Mouse (Mus musculus) heart, embryonic 12.5 days (tissue): ENCODE measurements around the gene Noc3l. TPM values are rescaled to one million over a fixed set of nuclear protein-coding genes. Genes with fewer than 3 reads are reported as not detected.

Experiments
- ATAC-seq: fragments of 200-750 bp; cut with Nextera tagmentation; 2 replicates; pipeline ENCODE4 v1.8.0; 2017; ENCODE audit warnings: moderate TSS enrichment, moderate library complexity; ENCODE audit not compliant: insufficient number of reproducible peaks, low FRiP score
- H3K27ac ChIP-seq: fragments of 300-500 bp; sonication (generic); 2 replicates; pipeline ENCODE4 v1.5.1; 2016; ENCODE audit warnings: mild to moderate bottlenecking, moderate library complexity; ENCODE audit not compliant: poor library complexity, severe bottlenecking
- H3K27me3 ChIP-seq: fragments of 300-500 bp; sonication (generic); replicated peaks from 2 replicates; pipeline ENCODE4 v1.6.1; 2016; ENCODE audit warnings: mild to moderate bottlenecking, moderate library complexity
- H3K36me3 ChIP-seq: fragments of 300-500 bp; sonication (generic); 2 replicates; pipeline ENCODE4 v1.6.1; 2016; ENCODE audit warnings: mild to moderate bottlenecking, moderate library complexity
- H3K4me1 ChIP-seq: fragments of 300-500 bp; sonication (generic); replicated peaks from 2 replicates; pipeline ENCODE4 v1.6.1; 2016; ENCODE audit warnings: mild to moderate bottlenecking
- H3K4me2 ChIP-seq: fragments of 300-500 bp; sonication (generic); 2 replicates; pipeline ENCODE4 v1.6.1; 2016; ENCODE audit warnings: mild to moderate bottlenecking, moderate library complexity
- H3K4me3 ChIP-seq: fragments of 300-500 bp; sonication (generic); 2 replicates; pipeline ENCODE4 v1.5.1; 2016; ENCODE audit warnings: mild to moderate bottlenecking
- H3K9ac ChIP-seq: fragments of 300-500 bp; sonication (generic); 2 replicates; pipeline ENCODE4 v1.6.1; 2016; ENCODE audit warnings: mild to moderate bottlenecking, moderate library complexity
- H3K9me3 ChIP-seq: fragments of 300-500 bp; sonication (generic); replicated peaks from 2 replicates; pipeline ENCODE4 v1.6.1; 2016; ENCODE audit warnings: mild to moderate bottlenecking, moderate library complexity
- WGBS: fragments of 180-500 bp; shearing (Covaris S2); methylation state at CpG from one replicate; pipeline ENCODE4 v1.1.7; 2016; 5-methylcytosine and 5-hydroxymethylcytosine counted together
- polyA plus RNA-seq: library from polyadenylated mRNA; unstranded; fragments of >200 nt; fragmentation: Nextera tagmentation; extraction: Ambion mirVana; gene quantifications from 2 replicates; pipeline ENCODE4 v1.2.1, GENCODE M21; 2016

The Noc3l gene
- 5.7 and 6.0 TPM in 2 replicates for polyA plus RNA-seq

GRCm38 (mm10) chr19:38818766-38819426 is at the start of gene Noc3l:
Gene Noc3l (minus strand): TSS chr19:38819237.
- H3K4me1 ChIP-seq = peaks cover 8% of the 10 kb centered on the region
- peak within 1 kb of the TSS; percentile 91 for H3K9ac ChIP-seq
- H3K4me3 ChIP-seq = peak within 1 kb of the TSS; percentile 97
- ATAC-seq = peak; percentile 92
- peaks cover 23% of the 10 kb centered on the region for H3K36me3 ChIP-seq
- peak within 1 kb of the TSS; percentile 90 for H3K4me2 ChIP-seq
- H3K27ac ChIP-seq = peak within 1 kb of the TSS; percentile 67
- no peaks in the 10 kb centered on the region for H3K9me3 ChIP-seq
- H3K27me3 ChIP-seq = no peaks in the 10 kb centered on the region
- WGBS = under 1% methylated on average over 34 of the region's 38 CpGs

DNA sequence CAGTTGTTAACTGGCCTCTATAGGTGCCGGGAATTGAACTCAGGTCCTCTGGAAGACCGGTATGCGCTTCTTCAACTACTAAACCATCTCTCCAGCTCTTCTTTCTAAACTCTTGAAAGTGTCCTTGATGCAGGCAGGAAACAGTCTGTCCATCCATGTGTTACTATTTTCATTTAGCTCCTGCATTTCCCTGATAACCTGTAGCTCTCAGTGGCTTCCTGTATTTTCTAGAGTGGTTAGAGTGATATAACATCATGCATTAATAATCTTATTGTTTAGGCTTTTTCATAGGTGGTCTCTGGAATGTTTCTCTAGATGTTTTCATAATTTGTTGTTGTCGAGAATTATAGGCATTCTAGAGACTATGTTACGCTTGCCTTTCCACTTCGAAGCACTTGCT is 43.5 kb upstream of the Noc3l start:
- H3K9ac ChIP-seq = no peak overlapping the region
- no peaks in the 10 kb centered on the region for H3K4me1 ChIP-seq
- no peaks in the 10 kb centered on the region for H3K27me3 ChIP-seq
- H3K4me2 ChIP-seq = no peak overlapping the region
- ATAC-seq = no peak
- WGBS = 90% methylated on average over 6 of the region's 6 CpGs
- no peaks in the 10 kb centered on the region for H3K9me3 ChIP-seq
- H3K36me3 ChIP-seq = 0 out of 2 replicates have a peak, but pooled peaks cover 3% of the 10 kb centered on the region
- no peak overlapping the region for H3K4me3 ChIP-seq
- no peak overlapping the region for H3K27ac ChIP-seq

- ATAC-seq = no peak
- Histone ChIP-seq H3K9ac (no peak overlapping the region), H3K27ac (no peak overlapping the region), H3K9me3 (no peaks in the 10 kb centered on the region), H3K4me2 (no peak overlapping the region), H3K36me3 (no peaks in the 10 kb centered on the region), H3K4me3 (no peak overlapping the region), H3K4me1 (peaks cover 12% of the 10 kb centered on the region), H3K27me3 (no peaks in the 10 kb centered on the region)
- 88% methylated on average over 3 of the region's 3 CpGs for WGBS
Measured at GRCm38 (mm10) chr19:38858224-38858623, 39.2 kb upstream of the Noc3l start.

DNA sequence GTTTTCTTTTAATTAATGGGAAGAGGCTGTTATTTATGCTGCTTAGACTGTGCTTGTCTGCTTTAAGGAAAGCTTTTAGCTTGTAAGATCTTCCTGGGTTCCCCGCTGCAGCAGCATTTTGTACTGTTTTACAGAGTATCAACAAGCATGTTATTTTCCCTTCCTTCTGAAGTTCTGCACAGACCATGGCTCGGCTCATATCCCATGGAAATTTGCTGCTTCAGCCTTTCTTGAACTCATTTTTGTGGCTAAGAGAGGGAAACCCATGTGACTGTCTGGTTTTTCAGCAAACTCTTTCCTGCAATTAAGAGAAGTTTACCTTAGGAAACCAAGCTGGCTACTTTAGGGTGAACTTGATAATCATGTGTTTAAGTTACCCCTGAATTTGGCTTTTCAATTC is 27.3 kb upstream of the Noc3l start:
- Histone ChIP-seq H3K4me1 (no peaks in the 10 kb centered on the region), H3K4me2 (no peak overlapping the region), H3K27ac (no peak overlapping the region), H3K36me3 (peaks cover 4% of the 10 kb centered on the region; the same call in 1 of the 2 replicates), H3K9me3 (0 out of 2 replicates have a peak, but pooled peaks cover 6% of the 10 kb centered on the region), H3K9ac (no peak overlapping the region), H3K4me3 (no peak overlapping the region), H3K27me3 (no peaks in the 10 kb centered on the region)
- 78% methylated on average over 2 of the region's 2 CpGs for WGBS
- no peak for ATAC-seq

GRCm38 (mm10) chr19:38844817-38845216 is 25.8 kb upstream of the Noc3l start:
- Histone ChIP-seq H3K4me2 (no peak overlapping the region), H3K27me3 (no peaks in the 10 kb centered on the region), H3K27ac (no peak overlapping the region), H3K9me3 (0 out of 2 replicates have a peak, but pooled peaks cover 6% of the 10 kb centered on the region), H3K36me3 (peaks cover 4% of the 10 kb centered on the region; the same call in 1 of the 2 replicates), H3K9ac (no peak overlapping the region), H3K4me3 (no peak overlapping the region), H3K4me1 (no peaks in the 10 kb centered on the region)
- WGBS = 83% methylated on average over 5 of the region's 5 CpGs
- ATAC-seq = no peak

DNA sequence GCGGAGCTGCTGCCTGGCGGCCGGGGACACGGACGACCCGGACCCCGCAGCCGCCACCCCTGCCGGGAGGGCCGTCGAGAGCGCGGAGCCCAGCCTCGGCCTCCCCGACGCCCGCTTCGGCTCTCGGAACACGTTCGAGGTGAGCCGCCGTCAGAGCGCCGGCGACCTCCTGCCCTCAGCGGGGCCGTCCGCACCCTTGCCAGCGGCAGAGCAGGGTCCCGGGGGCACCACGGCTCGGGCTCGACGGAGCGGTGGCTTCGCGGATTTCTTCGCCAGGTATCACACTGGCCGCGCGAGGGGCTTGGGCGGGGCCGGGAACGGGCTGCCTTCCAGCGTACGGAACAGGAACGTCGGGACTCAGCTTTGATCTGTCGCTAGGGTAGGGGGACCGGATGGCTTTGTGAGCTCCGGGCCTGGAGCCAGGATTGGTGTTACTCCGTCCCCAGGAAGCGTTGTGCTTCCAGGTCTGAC is 18.2 kb upstream of the Noc3l start:
- under 1% methylated on average over 54 of the region's 54 CpGs for WGBS

DNA sequence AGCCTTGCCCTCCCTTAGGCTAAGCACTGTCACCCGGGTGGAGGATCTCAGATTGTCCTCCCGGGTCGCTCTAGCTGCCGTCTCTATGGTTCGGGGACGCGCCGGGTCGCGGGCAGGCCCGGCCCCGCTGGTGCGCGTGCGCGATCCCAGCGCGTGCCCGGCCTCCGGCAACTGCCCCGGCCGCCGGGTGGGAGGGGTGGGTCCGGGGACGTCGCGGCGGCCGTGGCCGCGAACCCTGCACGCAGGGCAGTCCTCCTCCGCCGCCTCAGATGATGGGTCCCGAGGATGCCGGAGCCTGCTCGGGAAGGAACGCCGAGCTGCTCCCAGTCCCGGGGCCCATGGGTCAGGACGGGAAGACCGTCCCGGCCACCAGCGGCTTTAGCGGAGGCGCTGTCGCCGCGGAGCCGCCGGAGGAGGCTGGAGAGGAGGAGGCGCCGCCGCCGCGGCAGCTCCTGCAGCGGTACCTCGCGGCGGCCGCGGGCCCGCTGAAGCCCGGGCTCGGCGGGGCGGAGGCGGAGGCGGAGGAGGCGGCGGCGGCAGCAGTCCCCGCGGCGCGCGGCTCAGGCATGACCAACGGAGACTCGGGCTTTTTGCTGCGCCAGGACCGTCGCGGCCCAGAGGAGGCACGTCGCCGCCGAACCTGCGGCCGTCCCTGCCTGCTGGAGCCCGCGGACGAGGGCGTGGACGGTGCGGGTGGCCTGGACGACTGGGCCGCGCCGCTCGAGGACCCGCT is 17.6 kb upstream of the Noc3l start, which contains the start of gene Tbc1d12:
Gene Tbc1d12 (plus strand): TSS at position 142 of the 733 bp plus-strand sequence.
- peak; percentile 91 for ATAC-seq
- H3K9ac ChIP-seq = peak within 1 kb of the TSS; percentile 93
- H3K36me3 ChIP-seq = peaks cover under 1% of the 10 kb centered on the region; the same call in 1 of the 2 replicates
- H3K27me3 ChIP-seq = no peaks in the 10 kb centered on the region
- under 1% methylated on average over 87 of the region's 101 CpGs for WGBS
- H3K4me3 ChIP-seq = peak within 1 kb of the TSS; percentile 97
- H3K4me1 ChIP-seq = no peaks in the 10 kb centered on the region
- H3K27ac ChIP-seq = peak within 1 kb of the TSS; percentile 89
- H3K9me3 ChIP-seq = 0 out of 2 replicates have a peak, but pooled peaks cover under 1% of the 10 kb centered on the region
- peak within 1 kb of the TSS; percentile 85 for H3K4me2 ChIP-seq

More for the DNA sequence above, 18.2 kb upstream of the Noc3l start:
- peak overlapping the region; percentile 85 for H3K4me2 ChIP-seq
- H3K36me3 ChIP-seq = peaks cover 4% of the 10 kb centered on the region; the same call in 1 of the 2 replicates
- H3K27me3 ChIP-seq = no peaks in the 10 kb centered on the region
- 0 out of 2 replicates have a peak, but pooled peaks cover 3% of the 10 kb centered on the region for H3K9me3 ChIP-seq
- ATAC-seq = peak; percentile 75
- peak overlapping the region; percentile 97 for H3K4me3 ChIP-seq
- H3K27ac ChIP-seq = peak overlapping the region; percentile 89
- peak overlapping the region; percentile 93 for H3K9ac ChIP-seq
- H3K4me1 ChIP-seq = no peaks in the 10 kb centered on the region

GRCm38 (mm10) chr19:38836084-38836437 is 17.0 kb upstream of the Noc3l start:
- Histone ChIP-seq H3K9me3 (no peaks in the 10 kb centered on the region), H3K4me2 (peak overlapping the region; percentile 85), H3K4me3 (peak overlapping the region; percentile 97), H3K36me3 (no peaks in the 10 kb centered on the region), H3K9ac (peak overlapping the region; percentile 93), H3K4me1 (no peaks in the 10 kb centered on the region), H3K27ac (peak overlapping the region; percentile 89), H3K27me3 (no peaks in the 10 kb centered on the region)
- 19% methylated on average over 10 of the region's 10 CpGs for WGBS
- no peak for ATAC-seq

GRCm38 (mm10) chr19:38833224-38833623 is 14.2 kb upstream of the Noc3l start:
- H3K4me2 ChIP-seq = no peak overlapping the region
- no peak overlapping the region for H3K9ac ChIP-seq
- no peaks in the 10 kb centered on the region for H3K27me3 ChIP-seq
- H3K4me1 ChIP-seq = no peaks in the 10 kb centered on the region
- no peak overlapping the region for H3K4me3 ChIP-seq
- H3K27ac ChIP-seq = no peak overlapping the region
- no peak for ATAC-seq
- WGBS = 51% methylated on average over 1 of the region's 1 CpGs
- no peaks in the 10 kb centered on the region for H3K36me3 ChIP-seq
- no peaks in the 10 kb centered on the region for H3K9me3 ChIP-seq

GRCm38 (mm10) chr19:38820186-38820804 is 1.3 kb upstream of the Noc3l start:
- Histone ChIP-seq H3K27ac (peak overlapping the region; percentile 14; the same call in 1 of the 2 replicates), H3K27me3 (no peaks in the 10 kb centered on the region), H3K9me3 (no peaks in the 10 kb centered on the region), H3K9ac (no peak overlapping the region), H3K4me2 (no peak overlapping the region), H3K4me3 (no peak overlapping the region), H3K4me1 (peaks cover 8% of the 10 kb centered on the region), H3K36me3 (peaks cover 9% of the 10 kb centered on the region)
- ATAC-seq = peak; percentile 81
- 50% methylated on average over 4 of the region's 4 CpGs for WGBS

GRCm38 (mm10) chr19:38819427-38819802 is 378 bp upstream of the Noc3l start:
- H3K4me1 ChIP-seq = peaks cover 8% of the 10 kb centered on the region
- WGBS = 11% methylated on average over 16 of the region's 16 CpGs
- ATAC-seq = peak; percentile 66
- H3K27me3 ChIP-seq = no peaks in the 10 kb centered on the region
- peak overlapping the region; percentile 67 for H3K27ac ChIP-seq
- H3K9ac ChIP-seq = peak overlapping the region; percentile 91
- peak overlapping the region; percentile 90 for H3K4me2 ChIP-seq
- H3K4me3 ChIP-seq = peak overlapping the region; percentile 97
- no peaks in the 10 kb centered on the region for H3K9me3 ChIP-seq
- peaks cover 18% of the 10 kb centered on the region for H3K36me3 ChIP-seq
